Mouse (Mus musculus): ENCODE results near the gene Capn9.

- TF ChIP-seq POLR2A (IDR thresholded peaks at IDR 0.05; ENCODE audit: insufficient read depth, low read length) (no peak), CTCF (IDR thresholded peaks at IDR 0.05; ENCODE audit: low read depth, low read length) (no peak), EP300 (IDR thresholded peaks at IDR 0.05; ENCODE audit: insufficient read depth, low read depth, low read length) (no peak)
Measured at GRCm38 (mm10) chr8:124572430-124572775, 3.5 kb upstream of the Capn9 start.
